Mouse (Mus musculus) urinary bladder, postnatal 0 days (tissue): ENCODE data around the gene Ranbp10. TPM values are rescaled to one million over a fixed set of nuclear protein-coding genes. Genes with fewer than 3 reads are reported as not detected.

ENCODE experiments used
- polyA plus RNA-seq: library from polyadenylated mRNA; unstranded; fragments of >200 nt; fragmentation: Nextera tagmentation; extraction: Ambion mirVana; gene quantifications from 2 replicates; pipeline ENCODE4 v1.2.1, GENCODE M21; 2015

Ranbp10 gene
- polyA plus RNA-seq, result 5.3 and 5.5 TPM in 2 replicates

DNA sequence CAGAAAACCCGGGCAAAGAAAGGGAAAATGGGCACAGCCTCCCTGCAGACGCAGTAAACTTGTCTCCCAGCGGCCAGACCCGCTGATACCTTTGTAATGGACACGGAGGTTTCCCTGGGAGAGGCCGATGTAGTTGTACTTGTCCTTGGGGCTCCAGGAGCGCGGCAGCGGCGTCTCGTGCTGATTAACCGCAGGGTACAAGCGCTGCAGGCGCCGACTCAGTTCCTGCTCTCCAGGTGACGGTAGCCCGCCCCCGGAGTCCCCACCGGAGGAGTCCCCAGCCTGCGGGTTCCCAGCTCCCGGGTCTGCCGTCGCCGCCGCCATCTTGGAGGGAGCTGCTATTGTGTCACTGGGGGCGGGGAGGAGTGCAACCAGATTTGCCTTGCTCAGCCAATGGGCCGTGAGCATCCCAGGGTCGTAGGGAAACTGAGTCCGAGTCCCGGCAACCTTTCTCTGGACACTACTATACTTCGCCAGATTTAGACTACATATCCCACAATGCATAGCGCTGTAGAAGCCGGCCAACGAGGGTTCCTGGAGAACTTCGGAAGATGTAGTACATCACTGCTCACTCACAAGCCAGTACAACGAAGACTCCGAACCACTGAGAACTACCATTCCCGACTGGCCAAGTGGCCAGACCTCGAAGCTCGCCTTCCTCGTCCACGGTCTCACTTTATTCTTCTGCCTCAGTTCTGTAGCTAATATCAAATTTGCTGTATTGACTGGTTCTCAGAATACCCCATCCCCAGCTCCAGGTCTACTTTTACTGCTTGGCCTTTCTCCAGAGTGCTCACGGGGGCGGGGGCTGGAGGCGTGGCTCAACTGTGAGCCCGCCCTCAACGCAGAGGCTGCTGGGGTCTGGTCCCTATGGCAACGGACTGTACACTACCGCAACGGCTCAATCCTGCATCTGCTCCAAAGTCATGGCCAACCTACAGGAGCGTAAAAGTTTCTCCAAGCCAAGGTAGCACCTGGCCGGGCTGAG is at the start of gene Ranbp10, which contains the start of gene Tsnaxip1:
Ranbp10 (minus strand) TSS at position 490 of the 988 bp plus-strand sequence.
Tsnaxip1 (plus strand) TSS at position 871 of the 988 bp plus-strand sequence.

DNA sequence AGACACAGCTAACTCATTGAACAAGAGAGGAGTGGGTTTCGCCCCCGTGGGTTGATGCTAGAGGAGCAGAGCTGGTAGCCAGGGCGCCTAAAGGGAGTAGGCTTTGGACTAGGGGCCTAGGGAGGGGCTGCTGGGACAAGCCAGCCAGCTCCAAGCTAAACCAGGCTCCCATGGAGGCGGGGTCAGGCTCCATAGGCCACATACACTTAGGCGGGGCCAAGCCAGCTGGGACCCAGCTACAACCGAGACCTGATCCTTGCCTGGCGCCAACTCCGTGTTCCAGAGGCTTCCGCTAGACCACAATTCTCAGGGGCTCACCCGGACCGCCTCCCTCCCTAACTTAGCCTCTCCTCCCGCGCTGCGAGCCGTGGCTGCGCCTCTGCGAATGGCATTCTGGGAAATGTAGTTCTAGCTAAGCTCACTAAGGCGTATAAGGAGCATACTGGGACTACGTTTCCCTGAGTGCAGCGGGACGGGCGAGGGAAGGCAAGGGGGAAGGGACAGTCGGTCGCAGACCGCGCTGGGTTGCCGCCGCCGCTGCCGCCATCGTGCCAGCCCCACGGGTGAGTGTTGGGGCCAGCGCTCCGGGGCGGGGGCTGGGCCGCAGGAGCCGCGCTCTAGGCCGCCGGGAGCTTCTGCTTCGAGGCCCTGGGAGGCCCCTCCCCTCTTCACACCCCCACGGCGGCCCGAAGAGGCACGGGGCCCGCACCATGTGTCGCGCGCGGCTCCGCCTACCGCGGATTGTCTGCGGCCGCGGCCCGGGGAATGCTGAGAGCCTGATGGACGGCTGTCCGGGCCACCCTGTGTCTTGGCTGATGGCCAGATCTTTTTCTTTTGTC is 33.2 kb upstream of the Ranbp10 start, which contains the start of gene Nutf2:
Nutf2 (plus strand) TSS at position 438 of the 839 bp plus-strand sequence.

GRCm38 (mm10) chr8:105854715-105855216 is 27.6 kb upstream of the Ranbp10 start, which contains the start of gene Thap11:
Gene Thap11 (plus strand): TSS chr8:105855132.

DNA sequence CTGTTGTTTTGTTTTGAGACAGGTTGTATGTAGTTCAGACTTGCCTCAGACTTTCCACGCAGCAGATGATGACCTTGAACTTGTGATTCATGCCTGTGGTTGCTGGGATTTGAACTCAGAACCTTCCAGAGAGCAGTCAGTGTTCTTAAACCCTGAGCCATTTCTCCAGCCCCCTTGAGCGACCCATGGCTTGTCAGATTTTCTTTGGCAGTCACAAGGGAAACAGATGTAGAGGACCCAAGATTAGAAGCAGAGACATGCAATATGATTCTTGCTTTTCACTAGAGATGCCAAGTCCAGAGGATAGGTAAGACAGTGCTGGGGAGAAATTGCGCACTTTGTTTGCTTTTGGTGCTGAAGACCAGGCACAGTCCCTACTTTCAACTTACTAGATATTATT is 26.0 kb upstream of the Ranbp10 start, which contains the start of gene Cenpt:
Cenpt (minus strand) TSS at position 101 of the 400 bp plus-strand sequence.

DNA sequence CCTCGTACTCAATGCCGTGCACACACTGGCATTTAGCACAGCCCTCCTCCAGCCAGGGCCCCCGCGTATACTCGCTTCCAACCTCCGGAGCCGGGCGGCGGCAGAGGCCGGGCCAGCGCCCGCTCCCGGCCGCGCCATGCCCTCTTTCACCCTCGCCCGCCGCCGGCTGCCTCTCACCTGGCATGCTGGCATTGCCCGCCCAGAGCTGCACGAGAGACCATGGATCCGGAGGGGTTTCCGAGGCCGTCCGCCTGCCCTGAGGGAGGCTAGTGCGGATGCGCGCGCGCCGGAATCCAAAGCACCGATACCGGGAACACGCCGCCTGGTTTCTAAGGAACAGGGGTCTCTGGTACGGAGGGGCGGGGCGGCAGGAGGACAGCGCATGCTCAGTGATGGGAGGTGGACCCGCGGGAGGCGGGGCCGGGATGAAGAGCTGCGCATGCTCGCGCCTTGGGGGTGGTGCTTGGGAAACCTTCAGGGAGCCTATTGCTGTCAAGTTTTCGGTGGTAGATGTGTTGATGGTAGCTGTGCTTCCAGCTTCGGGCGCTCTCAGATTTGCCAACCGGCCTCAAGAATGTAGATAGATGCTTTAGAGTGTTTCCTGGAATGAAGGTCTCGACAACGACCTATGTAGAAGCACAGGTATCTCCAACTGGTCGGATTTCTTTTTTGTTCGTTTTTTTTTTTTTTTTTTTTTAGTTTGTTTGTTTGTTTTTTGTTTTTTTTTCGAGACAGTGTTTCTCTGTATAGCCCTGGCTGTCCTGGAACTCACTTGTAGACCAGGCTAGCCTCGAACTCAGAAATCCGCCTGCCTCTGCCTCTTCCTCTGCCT is 68.7 kb downstream of the Ranbp10 start, which contains the start of gene Gfod2:
Gfod2 (minus strand) TSS at position 388 of the 832 bp plus-strand sequence.

Other genes starting within 250 kb of the Ranbp10 start
- 17.4 and 20.9 TPM in 2 replicates for gene Ripor1, start 222.1 kb downstream of the Ranbp10 start, polyA plus RNA-seq
- gene Ctcf, start 190.8 kb downstream of the Ranbp10 start, polyA plus RNA-seq, result 40.8 and 44.2 TPM in 2 replicates
- gene Agrp, start 190.0 kb downstream of the Ranbp10 start, polyA plus RNA-seq, result 9.2 and 13.5 TPM in 2 replicates
- gene Carmil2, start 141.1 kb downstream of the Ranbp10 start, polyA plus RNA-seq, result 0.08 and 0.12 TPM in 2 replicates
- 28.8 and 29.9 TPM in 2 replicates for gene Acd, start 126.2 kb downstream of the Ranbp10 start, polyA plus RNA-seq
- 10.8 and 11.4 TPM in 2 replicates for gene Pard6a, start 126.2 kb downstream of the Ranbp10 start, polyA plus RNA-seq
- not detected in 2 replicates for gene 4933405L10Rik, start 119.7 kb downstream of the Ranbp10 start, polyA plus RNA-seq
- 6.3 and 6.6 TPM in 2 replicates for gene Enkd1, start 119.1 kb downstream of the Ranbp10 start, polyA plus RNA-seq
- gene Gfod2, start 68.7 kb downstream of the Ranbp10 start, polyA plus RNA-seq, result 8.4 and 11.5 TPM in 2 replicates
- gene Tsnaxip1, start 381 bp upstream of the Ranbp10 start, polyA plus RNA-seq, result not detected in 2 replicates
- gene Cenpt, start 25.9 kb upstream of the Ranbp10 start, polyA plus RNA-seq, result 12.8 and 15.9 TPM in 2 replicates
- 34.7 and 37.6 TPM in 2 replicates for gene Thap11, start 27.8 kb upstream of the Ranbp10 start, polyA plus RNA-seq
- gene Nutf2, start 33.2 kb upstream of the Ranbp10 start, polyA plus RNA-seq, result 135 and 151 TPM in 2 replicates
- 16.9 and 18.8 TPM in 2 replicates for gene Edc4, start 53.5 kb upstream of the Ranbp10 start, polyA plus RNA-seq
- 0.30 and 0.36 TPM in 2 replicates for gene Nrn1l, start 66.2 kb upstream of the Ranbp10 start, polyA plus RNA-seq
- gene Pskh1, start 73.1 kb upstream of the Ranbp10 start, polyA plus RNA-seq, result 16.9 and 17.5 TPM in 2 replicates
- gene Ctrl, start 106.5 kb upstream of the Ranbp10 start, polyA plus RNA-seq, result 0.40 and 0.55 TPM in 2 replicates
- 41.7 and 50.9 TPM in 2 replicates for gene Psmb10, start 111.1 kb upstream of the Ranbp10 start, polyA plus RNA-seq
- 0.81 and 0.85 TPM in 2 replicates for gene Lcat, start 116.0 kb upstream of the Ranbp10 start, polyA plus RNA-seq
- 33.0 and 35.3 TPM in 2 replicates for gene Slc12a4, start 138.7 kb upstream of the Ranbp10 start, polyA plus RNA-seq
- gene Dpep3, start 152.1 kb upstream of the Ranbp10 start, polyA plus RNA-seq, result 0.18 TPM in 1 of 2 replicates, not detected in the other
- gene Dus2, start 164.0 kb upstream of the Ranbp10 start, polyA plus RNA-seq, result 12.1 and 13.2 TPM in 2 replicates
- gene Dpep2nb, start 178.6 kb upstream of the Ranbp10 start, polyA plus RNA-seq, result not detected in 2 replicates
- gene Ddx28, start 184.5 kb upstream of the Ranbp10 start, polyA plus RNA-seq, result 10.4 and 11.0 TPM in 2 replicates
- 2.9 and 3.2 TPM in 2 replicates for gene Nfatc3, start 231.5 kb upstream of the Ranbp10 start, polyA plus RNA-seq